Mouse (Mus musculus): ENCODE results near the gene Pitx2. TPM values are rescaled to one million over a fixed set of nuclear protein-coding genes. Genes with fewer than 3 reads are reported as not detected.

The Pitx2 gene
- total RNA-seq, 4 experiments from 2014 or later: 4.0 to 6.1 (median 5.5) TPM

- DNase-seq (ENCODE audit: low spot score in 2 of 2): no peak
Observed at GRCm38 (mm10) chr3:129201681-129202255, 2.1 kb downstream of the Pitx2 start.

GRCm38 (mm10) chr3:129202871-129203740 lies 3.4 kb downstream of the Pitx2 start:
- DNase-seq (ENCODE audit: low spot score in 2 of 2): no peak

GRCm38 (mm10) chr3:129203761-129204440 lies 4.2 kb downstream of the Pitx2 start:
- DNase-seq (ENCODE audit: low spot score in 2 of 2): no peak

GRCm38 (mm10) chr3:129204441-129205313 lies 5.0 kb downstream of the Pitx2 start:
- peak; percentile 46 to 55 for DNase-seq (ENCODE audit: low spot score in 2 of 2)

- no peak for DNase-seq (ENCODE audit: low spot score in 2 of 2)
Observed at GRCm38 (mm10) chr3:129205481-129206175, 6.0 kb downstream of the Pitx2 start.

- DNase-seq (ENCODE audit: low spot score in 2 of 2): no peak
Observed at GRCm38 (mm10) chr3:129206776-129207175, 7.1 kb downstream of the Pitx2 start.

- no peak for DNase-seq (ENCODE audit: low spot score in 2 of 2)
Observed at GRCm38 (mm10) chr3:129207231-129208030, 7.8 kb downstream of the Pitx2 start.

GRCm38 (mm10) chr3:129208031-129208380 lies 8.3 kb downstream of the Pitx2 start:
- DNase-seq (ENCODE audit: low spot score in 2 of 2): no peak

GRCm38 (mm10) chr3:129208421-129208820 lies 8.7 kb downstream of the Pitx2 start:
- no peak for DNase-seq (ENCODE audit: low spot score in 2 of 2)

- no peak for DNase-seq (ENCODE audit: low spot score in 2 of 2)
Observed at GRCm38 (mm10) chr3:129209266-129209665, 9.6 kb downstream of the Pitx2 start.

- no peak for DNase-seq (ENCODE audit: low spot score in 2 of 2)
Observed at GRCm38 (mm10) chr3:129209771-129210170, 10.1 kb downstream of the Pitx2 start.

GRCm38 (mm10) chr3:129212038-129212645 lies 12.5 kb downstream of the Pitx2 start:
- no peak for DNase-seq (ENCODE audit: low spot score in 2 of 2)

GRCm38 (mm10) chr3:129212807-129213206 lies 13.1 kb downstream of the Pitx2 start:
- DNase-seq (ENCODE audit: low spot score in 2 of 2): no peak

- DNase-seq (ENCODE audit: low spot score in 2 of 2): peak; percentile 86 to 87
Observed at GRCm38 (mm10) chr3:129213633-129214145, 14.0 kb downstream of the Pitx2 start.

GRCm38 (mm10) chr3:129214146-129214665 lies 14.5 kb downstream of the Pitx2 start:
- no peak for DNase-seq (ENCODE audit: low spot score in 2 of 2)

- DNase-seq (ENCODE audit: low spot score in 2 of 2): no peak
Observed at GRCm38 (mm10) chr3:129214666-129215161, 15.0 kb downstream of the Pitx2 start.

GRCm38 (mm10) chr3:129215241-129215750 lies 15.6 kb downstream of the Pitx2 start:
- no peak for DNase-seq (ENCODE audit: low spot score in 2 of 2)

- DNase-seq (ENCODE audit: low spot score in 2 of 2): no peak
Observed at GRCm38 (mm10) chr3:129215751-129216331, 16.2 kb downstream of the Pitx2 start.

Data from gastrocnemius, adult 8-10 months (tissue).